Mouse (Mus musculus): ENCODE measurements around the gene Acadl.

Acadl gene

DNA sequence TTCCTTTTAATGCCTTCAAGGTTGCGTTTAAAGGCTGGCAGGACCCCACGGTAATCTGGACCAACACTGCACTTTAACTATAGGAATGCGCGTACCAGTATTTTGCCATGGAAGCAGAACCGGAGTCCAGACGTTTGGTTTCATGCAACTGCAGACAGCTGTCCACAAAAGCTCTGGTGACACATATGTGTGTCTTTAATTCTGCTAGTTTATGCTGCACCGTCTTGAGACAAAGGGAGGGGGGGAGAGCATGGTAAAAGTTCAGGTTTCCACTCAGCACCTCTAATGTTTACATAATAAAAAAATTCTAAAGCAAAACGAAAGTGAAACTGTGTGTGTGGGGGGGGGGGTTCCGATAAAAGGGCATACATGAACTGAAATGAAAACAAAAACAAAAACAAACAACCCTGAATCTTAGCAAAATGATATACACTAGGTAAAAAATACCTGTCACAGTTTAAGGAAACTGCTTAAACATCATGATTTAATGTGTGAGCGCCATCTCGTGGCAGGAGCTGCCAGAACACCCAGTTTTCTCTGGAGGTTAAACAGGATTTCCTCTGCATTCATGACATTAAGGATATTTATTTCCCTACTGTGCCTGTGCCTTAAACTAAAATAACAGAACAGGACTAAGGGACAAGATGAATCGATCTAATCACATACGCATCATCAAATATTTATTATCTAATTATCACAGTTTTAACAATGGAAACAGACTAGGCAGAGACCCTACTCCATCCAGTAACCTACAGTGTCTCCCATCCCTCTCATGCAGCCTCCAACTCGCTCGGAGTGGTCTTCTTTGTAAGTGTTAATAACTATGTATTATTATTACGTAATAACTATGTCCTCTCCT, 24.7 kb downstream of the Acadl start:
- DNase-seq, result peak; percentile 89 to 91

DNA sequence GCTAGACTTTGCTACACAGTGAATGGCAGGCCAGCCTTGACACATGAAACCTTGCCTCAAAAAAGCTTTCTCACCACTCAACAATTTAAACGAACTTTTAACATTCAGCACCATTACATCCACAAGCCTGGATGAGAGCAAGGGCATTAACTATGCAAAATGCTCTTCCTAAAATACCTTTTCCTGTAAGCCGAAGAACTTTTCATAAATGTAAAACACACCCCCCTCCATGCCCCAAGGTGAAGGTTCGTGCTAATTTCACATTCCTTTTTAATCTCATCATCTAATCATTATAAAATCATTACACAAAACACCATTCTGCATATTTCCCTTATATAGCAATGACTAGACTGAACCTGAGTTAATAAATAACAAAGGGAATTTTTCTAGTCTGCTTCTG, 25.9 kb downstream of the Acadl start:
- DNase-seq, result no peak

DNA sequence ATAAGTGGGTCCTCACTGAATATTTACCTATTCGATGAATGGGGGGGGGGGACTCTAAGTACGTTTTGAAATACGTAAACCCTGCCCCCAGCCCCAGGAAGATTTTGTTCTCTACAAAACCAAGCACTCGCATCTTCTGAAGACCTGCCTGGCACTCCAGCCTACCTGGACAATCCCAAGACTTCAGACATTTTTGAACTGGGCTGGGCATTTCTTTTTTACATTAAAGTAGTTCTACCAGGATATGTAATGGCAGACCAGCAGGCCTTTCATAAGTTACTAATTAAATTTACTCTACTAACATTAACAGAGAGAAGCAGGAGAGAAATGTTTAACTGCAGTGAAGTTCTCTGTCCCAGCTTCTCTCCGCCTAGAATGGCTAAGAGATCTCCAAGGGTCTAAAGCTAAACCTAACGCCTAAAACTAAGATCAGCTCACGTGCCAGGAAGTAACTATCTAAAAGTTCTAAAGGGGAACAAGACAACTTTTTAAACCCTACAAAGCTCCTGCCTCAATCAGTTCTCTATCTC, 30.4 kb downstream of the Acadl start:
- no peak for DNase-seq

DNA sequence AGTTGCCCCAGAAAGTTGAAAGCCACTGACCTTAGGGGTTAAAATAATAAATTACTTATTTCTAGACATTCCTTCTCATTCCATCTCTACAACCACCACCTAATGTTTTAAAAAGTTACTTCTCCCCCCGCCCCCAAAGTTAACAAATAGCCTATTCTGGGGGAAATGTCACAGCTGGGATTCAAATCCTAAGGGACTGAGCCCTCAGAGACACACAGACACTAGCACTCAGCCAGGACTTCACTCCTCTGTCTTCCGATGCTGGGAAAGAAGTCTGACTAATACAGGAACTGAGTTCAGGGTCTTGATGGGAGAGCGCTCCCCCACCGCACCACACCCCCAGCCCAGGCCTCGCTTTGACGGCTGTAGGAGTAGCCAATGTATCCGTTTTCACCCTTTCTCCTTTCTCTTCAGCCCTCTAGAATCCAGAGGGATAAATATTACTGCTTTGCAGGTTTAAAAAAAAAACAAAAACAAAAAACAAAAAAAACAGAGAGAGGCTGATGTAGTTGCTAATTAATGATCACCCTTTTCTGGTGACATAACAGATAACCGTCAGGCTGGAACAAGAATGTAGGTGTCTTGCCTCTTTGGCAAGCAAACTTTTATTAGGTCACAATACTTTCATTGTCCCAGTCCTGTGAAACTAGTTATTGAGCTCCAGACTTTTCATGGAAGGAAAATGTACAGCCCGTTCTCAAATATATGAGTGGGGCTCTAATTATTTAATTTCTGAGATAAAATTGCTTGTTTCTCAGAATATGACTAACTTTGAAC, 31.1 kb downstream of the Acadl start:
- peak; percentile 36 to 46 for DNase-seq

DNA sequence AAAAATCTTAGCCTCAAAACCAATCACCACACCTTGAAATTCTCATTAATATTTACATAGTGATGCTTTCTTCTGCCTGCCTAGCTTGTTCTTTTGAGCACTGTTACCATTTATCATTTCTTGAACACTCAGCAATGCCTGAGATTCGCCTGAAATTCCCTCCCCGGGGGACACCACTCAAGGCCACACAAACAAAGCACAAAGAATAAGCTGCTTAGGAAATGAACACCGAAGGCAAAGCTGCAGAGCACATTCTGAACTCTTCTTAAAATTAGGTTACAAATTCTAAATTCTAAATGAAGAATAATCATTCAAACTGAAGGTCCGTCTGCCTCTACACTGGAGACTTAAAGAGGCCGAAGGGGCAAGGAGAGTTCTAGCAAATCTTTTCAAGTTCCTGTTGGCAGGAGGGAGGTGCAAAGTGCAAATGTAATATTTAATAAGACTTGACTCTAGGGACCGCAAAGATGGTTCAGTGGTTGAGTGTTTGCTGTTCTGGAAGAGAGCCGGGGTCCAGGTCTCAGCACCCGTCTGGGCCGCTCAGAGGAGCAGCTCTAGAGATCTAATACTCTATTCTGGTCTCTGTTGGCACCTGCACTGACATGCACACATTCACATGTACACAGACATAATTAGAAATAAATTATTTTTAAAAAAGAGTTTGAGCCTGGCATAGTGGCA, 33.5 kb downstream of the Acadl start:
- no peak for DNase-seq

DNA sequence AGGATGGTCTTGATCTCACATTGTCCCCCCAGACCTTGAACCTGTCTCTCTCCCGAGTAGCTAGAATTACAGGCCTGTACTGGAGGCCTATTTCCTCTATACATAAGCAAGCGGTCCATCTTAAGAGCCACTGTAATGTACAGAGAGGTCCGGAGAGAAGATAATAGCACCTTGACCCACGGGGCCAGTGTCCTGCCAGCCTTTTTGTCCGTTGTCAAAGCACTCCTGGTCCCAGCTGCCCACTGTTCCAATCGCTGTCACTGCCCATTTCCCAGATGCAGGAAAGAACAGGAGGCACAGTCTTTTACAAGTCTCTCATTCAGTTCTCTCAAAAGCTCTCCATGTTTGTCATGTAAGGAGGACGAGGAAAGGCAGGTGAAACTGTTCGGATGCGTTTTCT, 41.1 kb downstream of the Acadl start:
- no peak for DNase-seq

DNA sequence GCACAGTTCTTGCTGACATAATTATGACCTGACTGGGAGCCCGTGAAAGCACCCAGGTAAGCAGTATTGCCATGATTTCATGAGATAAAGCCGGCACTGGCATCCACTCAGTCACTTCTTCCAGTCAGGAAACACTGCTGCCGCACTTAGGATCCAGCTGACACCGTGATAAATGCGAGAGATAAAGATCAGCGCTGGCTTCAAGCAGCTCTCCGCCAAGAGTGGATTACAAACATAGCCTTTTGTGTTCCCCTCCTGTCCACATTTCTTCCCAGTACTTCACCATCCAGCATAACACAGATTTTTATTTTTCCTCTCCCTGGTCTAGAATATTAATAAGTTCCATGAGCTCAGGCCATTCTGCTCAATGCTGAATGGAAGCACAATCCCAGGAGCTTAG, 42.8 kb downstream of the Acadl start:
- no peak for DNase-seq

DNA sequence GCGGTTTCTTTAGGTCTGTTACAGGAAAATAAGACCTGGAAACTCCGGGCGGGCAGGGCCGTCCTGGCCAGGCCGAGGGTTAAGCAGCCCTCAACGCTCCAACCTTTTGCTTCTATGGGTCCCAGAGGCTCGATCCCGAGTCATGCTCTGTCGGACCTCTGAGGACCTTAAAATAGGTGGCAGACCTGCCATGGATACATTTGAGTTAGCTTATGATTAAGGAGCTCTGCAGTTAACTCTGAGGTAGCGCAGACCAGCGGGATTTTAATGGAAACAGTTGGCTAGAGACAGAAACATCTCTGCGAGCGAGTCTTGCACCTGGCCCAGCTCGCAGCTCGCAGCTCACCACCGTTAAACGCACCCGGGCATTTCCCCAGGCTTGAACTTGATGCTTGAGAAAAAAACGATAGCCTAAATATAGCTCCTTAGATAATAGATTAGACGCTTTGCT, 45.2 kb downstream of the Acadl start:
- no peak for DNase-seq

DNA sequence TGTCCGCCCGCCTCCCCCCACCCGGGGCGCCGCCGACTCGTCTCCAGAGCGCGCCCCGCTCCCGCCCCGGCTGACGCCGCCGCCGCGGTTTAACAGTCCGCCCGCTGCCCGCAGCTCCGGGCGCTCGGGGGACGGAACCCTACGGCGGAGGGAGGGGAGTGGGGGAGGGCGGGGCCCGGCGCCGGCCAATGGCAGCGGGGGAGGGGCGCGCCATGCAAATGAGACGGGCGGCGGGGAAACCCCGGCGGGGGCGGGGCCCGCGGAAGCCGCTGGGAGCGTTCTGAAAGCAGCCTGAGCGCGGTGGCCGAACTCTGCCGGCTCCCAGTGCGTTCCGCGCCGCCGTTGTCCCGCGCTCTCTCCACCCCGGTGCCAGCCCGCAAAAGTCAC, 45.6 kb downstream of the Acadl start, which contains the start of gene Kansl1l:
Gene Kansl1l (minus strand): TSS at position 110 of the 387 bp plus-strand sequence.
- peak; percentile 97 to 99 for DNase-seq

DNA sequence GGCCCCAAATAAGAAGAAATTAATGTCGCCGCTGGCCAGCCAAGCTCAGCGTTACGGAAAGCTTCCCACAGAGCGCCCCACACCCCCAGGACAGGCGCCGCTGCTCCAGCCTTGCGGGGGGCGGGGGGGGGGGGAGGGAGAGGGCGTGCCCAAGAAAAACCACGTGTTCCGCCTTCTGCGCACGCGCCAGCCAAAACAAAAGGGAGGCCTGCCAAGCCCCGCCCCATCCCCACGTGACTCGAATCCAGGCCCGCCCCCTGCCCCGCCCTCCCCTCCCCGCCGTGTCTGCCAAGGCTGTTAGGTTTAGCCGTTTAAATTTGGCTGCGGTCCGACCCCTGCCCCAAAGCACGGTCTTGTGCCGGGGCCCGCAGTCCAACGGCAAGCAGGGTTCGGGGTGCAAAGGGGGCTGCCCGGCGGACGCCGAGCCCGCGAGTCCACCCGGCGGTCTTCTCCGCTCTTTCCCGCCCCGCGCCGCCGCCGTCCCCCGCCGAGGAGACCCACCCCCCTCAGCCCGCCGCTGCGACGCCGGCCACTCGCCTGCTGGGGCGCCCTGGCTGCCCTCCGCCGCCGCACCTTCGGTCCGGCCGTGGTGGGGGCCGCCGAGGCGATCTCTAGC, 46.1 kb downstream of the Acadl start:
- peak; percentile 96 to 97 for DNase-seq

DNA sequence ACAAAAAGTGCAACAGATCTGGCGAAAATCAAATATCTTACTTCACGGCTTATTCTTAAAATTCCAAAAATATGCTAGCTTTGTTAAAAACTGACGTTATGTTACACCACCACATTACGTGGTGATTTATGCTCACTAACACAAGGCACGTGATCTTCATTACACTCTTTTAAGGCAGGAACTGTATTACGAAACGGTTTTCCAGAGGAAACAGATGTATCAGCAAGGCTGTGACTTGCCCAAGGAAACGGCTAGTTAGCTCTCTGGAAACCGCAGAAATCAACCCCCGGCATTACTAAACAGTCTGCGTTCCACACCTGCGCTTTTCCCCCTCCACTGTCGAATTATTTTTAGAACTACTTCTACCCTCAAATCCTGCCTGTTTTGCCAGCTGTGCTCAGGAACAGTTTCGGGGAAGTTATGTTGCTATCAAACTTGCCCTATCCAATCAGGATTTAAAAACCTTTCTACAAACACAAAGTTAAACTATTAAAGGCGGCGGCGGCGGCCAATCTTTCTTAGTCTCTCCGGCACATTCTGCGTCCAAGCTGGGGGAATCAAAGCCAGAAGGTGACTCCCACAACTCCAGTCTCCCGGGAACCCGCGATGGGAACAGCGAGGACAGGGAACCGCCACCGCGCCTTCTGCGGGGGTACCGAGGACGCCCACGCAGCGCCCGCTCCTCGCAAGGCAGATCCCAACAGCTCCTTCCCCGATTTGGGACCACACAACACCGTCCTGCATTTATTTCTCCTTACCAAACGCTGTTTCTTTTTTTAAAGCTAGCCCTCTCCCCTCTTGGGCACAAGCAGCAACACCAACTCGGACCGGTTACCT, 46.9 kb downstream of the Acadl start:
- DNase-seq, result peak; percentile 66 to 80

DNA sequence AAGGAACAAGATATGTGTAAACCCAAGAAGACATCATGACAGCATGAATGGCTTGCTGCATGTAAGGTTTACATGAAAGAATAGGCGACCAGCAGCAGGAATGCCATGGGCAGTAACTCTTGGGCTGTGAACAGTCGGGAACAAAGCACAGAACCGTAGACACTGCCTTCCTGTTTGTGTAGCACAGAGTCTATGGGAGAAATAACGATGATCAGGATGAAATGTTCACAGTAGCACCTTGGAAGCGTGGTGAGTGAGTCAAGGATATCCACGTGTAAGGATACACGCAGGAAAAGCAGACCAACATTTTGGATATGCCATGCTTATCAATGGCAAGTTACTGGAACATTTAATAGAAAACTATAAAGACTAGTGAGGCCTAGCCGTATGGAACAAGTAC, 48.3 kb downstream of the Acadl start:
- no peak for DNase-seq

DNA sequence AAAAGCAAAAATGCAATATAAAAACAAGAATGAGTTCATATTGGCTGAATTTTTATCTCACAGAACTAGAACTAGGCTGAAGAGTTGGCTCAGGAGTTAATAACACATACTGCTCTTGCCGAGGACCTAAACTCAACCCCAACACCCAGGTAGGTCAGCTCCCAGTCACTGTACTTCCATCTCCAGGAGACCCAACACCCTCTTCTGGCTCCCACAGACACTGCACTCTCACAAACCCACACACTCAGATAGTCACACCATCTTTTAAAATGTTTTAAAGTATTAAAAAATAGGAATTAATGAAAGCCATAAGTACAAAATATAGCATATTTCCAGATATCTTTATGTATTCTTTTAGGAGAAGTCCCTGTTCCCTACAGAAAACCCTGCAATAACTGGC, 49.9 kb downstream of the Acadl start:
- DNase-seq, result no peak

DNA sequence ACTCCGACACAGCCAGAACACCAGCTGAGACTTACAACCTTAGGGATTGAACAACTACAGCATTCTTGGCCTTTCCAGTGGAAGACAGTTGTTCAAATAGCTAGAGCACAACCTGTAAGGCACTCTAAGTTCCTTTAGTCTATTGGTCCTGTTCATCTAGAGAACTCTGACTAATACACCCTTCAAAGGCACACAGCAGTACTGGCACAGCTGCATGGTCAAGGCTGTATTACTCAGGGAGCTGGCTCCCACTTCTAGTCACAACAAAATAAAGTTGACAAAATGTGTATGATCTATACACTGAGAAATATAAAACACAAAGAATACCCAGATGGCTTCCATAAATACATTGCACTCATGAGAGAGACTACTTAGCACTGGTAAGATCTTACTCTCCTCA, 56.3 kb downstream of the Acadl start:
- no peak for DNase-seq

DNA sequence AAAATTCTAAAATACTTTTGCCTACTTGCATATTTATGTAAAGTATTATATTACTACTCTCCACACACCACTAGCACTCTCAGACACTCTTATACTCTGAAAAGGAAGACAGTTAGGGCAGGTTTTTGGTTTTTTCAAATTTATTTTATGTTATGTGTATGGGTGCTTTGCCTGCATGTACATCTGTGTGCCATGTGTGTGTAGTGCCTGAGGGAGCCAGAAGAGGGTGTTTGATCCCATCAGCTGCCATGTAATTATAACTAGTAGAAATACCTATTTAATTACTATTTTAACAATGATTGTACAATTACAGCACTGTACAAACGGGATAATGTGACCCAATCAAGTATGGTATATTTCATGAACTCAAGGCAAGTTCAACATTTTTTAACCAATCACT, 57.7 kb downstream of the Acadl start:
- DNase-seq, result no peak

DNA sequence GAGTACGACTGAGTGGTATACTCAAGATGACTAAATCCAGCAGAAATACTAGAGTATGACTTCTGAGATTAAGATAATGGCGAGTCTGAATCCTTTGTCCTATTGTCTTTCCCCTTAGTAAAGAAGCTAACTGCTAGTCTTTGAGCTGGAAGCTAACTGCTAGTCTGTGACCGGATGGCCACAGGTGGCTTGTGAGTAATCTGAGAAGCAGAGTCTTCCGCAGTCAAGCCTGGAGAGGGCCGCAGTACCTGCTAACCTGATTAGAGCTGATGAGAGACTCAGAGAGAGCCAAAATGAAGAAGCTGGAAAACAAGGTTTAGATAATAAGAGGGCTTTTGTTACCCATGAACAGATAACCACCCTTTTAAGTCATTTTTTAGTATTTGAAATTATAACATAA, 58.4 kb downstream of the Acadl start:
- peak in 1 of 2 experiments; percentile 26 for DNase-seq

DNA sequence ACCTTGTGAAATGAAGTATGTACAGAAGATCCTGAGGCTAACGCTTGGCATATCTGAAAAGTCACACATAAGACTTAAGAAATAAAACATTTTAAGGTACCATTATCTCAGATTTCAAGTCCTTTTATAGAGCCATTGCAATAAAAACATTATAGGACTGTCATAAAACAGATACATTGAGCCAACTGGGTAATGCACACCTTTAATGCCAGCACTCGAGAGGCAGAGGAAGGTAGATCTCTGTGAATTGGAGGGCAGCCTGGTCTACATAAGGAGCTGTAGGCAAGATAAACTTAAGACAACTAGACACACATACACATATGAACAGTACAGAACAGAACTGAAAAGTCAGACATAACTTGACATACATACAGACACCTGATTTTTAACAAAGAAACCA, 65.1 kb downstream of the Acadl start:
- no peak for DNase-seq

DNA sequence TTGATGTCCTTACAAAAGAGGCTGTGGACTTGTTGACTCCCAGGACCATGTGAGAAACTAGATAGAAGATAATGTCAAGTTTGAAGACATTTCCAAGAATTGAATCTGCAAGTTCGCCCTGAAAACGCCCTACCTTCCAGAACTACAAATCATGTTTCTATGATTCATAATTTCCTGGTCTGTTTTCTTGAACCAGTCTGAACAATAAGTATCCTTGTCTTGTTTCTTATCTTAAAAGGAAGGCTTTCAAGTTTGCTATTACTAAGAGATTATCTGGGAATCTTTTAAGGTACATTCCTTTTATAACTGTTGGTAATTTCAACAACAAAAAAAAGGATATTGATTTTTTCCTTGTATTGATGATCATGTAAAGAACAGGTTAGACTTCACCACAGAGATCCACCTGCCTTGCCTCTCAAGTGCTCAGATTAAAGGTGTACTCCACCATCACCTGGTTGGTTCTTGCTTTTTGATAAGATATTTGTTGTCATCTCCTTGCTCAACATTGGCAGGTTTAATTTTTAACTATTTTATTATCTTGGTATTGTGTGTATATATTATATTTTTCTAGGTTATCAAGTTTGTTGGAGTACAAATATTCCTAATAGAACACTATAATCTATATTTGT, 70.1 kb downstream of the Acadl start:
- DNase-seq, result no peak

DNA sequence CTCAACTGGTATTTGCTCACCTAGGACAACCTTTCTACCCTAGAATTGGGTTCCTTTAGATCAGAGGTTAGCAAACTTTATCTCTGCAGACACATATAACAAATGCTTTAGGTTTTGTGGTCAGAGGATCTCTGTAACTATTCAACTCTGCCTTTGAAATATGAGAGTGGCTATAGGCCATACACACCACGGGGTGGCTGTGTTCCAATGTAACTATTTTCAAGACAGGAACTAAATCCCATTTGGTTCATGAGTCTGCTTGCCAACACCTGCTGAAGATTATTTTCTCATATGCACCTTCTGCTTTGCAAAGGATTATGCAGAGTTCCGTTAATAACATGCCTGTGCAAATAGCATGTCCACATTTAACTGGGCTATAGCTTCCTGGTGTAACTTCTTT, 80.8 kb downstream of the Acadl start:
- DNase-seq, result no peak

DNA sequence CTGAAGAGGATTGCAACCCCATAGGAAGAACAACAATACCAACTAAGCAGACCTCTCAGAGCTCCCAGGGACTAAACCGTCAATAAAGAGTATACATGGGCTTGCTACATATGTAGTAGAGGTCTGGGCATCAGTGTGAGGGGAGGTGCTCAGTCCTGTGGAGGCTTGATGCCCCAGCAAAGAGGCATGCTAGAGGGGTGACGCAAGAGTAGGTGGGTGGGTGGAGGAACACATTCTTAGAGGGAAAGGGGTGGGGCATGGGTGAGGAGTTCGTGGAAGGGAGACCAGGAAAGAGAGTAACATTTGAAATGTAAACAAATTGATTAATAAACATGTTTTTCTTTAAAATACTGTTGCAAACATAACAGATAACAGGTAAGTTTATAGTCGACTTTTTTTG, 82.0 kb downstream of the Acadl start:
- DNase-seq, result no peak
